Mouse (Mus musculus): Measurements from ENCODE around the gene Fndc8.
A peak's percentile ranks its signal among the peaks of the same experiment; 100 is the strongest.

Gene Fndc8

DNA sequence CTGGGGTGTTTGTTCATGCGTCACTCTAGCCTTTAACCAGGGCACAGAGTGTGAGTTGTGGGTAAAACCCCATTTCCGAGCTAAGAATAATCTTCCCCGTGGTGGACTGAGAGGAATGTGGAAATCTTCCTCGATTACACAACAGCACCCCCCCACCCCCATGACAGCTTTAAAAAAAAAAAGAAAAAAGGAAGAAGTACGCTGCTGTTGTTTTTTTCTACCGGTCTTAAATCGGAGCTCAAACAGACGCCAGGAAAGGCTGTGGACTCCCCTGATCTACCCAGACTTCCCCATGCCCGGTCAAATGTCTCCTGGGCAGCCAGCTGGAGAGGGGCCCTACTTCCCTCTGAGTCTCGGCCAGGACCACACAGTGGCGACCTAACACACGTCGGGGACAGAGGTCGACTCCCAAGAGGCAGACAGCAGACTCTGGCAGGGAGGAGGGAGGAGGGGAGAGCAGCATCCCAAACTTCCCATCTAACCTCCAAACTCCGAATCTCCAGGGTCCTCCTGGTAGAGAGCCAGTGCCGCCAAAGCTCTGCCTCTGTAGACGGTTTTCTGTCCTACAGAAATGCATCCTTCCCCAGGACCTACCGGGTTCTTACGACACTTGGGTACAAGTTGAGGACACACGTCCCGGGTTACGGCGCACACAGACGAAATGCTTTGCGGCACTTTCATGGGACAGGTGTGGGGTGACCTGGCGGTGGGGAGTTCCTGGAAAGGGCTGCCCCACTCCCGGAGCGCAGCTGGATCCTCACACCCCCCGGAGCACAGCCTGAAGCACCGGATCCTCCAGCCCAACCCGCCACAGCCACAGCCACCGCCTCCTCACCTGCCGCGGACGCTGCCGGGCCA is 21.5 kb upstream of the Fndc8 start:
- peak; percentile 63 for DNase-seq

DNA sequence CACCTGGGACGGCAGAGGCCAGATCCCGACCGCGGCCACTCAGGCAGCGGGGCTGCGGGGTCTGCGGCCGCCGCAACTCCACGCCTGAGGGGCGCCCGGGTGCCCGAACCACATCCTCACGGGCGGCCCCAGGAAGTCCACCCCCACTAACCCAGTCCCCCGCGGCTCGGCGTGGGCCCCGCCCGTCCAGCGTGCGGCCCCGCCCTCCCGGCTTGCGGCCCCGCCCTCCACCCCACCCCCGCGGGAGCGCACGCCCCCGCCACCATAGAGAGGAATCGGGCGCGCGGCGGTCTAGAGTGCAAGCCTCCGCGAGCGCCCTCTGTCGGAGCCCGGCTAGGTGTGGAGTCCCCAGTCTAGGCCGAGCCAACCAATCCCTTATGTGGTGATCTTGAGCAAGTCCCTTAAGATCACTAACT is 20.9 kb upstream of the Fndc8 start, which contains the start of gene Rffl:
Gene Rffl, minus strand, starts transcription at position 180 of the 416 bp plus-strand sequence.
- DNase-seq, result peak; percentile 98

DNA sequence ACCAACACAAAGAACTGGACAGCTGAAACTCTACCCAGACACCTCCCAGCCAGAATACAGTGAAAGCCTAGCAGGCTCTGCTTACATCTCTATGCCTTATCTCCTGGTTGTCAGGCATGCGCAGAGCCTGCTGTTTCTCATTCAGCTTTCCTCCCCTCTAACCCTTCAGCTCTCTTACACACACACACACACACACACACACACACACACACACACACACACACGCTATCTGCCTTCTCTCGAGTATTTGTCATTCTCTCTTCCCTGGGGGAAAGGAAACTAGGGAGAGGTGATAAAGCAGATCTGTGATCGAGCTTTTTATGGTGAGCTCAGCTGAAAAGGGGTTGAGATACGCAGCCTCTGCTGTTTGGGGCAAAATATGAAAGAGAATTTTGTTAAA is 17.0 kb upstream of the Fndc8 start:
- no peak for DNase-seq

DNA sequence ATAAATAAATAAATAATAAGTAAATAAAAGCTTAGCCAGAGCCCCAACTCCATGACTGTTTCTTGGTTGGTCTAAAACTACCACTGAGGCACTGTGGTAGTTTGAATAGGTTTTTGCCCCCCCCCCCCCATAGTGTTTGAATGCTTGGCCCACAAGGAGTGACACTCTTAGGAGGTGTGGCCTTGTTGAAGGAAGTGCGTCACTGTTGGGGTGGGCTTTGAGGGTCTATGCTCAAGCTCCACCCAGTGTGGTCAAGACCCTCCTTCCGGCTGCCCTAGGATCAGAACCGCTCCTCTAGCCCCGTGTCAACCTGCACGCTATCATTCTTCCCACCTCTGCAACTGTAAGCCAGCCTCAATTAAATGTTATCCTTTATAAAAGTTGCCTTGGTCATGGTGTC is 16.3 kb upstream of the Fndc8 start:
- no peak for DNase-seq

DNA sequence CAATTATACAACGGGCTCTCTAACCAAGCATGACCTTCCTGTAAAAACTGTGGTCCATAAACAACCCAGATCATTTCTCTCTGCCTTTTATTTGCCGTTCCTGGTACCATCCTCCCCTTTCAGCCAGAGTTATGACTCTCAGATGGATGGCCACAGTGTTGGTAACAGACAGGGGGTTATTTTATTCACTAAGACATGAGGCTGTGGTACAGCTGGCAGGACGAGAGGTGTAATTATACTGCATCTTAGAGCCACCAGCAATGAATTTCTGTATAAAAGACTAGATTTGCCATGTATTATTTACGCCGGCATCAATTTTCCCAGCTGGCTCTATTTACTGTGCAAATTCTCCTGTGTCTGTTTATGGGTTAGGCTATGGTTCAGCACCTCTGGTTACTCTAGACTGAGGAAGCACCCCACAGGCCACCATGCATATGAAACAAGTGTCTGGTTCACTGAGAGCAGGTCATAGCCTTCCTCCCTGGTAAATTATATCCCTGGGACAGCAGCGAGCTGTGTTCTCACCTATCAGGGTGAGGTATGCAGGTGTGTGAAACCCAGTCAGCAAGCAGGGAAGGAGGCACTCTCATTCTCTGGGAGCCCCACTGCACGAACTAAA is 14.1 kb upstream of the Fndc8 start:
- no peak for DNase-seq

DNA sequence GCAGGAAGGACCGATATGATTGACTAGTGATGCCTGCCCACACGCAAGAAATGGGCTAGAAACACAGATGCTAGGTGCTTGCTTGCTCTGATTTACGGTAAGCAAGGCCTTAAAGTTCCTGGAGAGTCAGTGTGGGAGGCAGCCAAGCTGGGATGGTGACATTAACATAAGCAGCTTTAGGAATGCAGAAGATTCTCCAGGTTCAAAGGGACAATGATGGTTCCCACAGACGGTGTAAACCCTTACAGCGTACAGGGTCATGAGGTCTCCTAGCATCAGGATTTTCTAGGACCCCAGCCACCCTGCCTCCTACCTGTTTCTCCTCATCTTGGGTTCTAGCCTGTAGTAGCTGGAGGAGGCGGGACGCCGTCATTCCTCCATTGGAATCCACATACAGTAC is 8.7 kb upstream of the Fndc8 start:
- DNase-seq, result no peak

DNA sequence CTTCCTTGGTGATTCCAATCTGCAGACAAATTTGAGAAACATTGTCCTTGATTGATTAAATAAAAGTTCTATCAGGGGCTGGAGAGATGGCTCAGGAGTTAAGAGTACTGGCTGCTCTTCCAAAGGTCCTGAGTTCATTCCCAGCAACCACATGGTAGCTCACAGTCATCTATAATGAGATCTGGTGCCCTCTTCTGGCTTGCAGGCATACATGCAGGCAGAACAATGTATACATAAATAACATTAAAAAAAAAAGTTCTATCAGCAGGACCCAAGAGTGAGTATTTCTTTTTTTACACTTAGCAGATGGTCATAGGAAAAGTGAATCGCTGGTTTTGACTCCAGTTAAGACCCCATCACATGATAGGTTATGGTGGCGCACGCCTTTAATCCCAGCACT is 5.4 kb upstream of the Fndc8 start:
- DNase-seq, result no peak

DNA sequence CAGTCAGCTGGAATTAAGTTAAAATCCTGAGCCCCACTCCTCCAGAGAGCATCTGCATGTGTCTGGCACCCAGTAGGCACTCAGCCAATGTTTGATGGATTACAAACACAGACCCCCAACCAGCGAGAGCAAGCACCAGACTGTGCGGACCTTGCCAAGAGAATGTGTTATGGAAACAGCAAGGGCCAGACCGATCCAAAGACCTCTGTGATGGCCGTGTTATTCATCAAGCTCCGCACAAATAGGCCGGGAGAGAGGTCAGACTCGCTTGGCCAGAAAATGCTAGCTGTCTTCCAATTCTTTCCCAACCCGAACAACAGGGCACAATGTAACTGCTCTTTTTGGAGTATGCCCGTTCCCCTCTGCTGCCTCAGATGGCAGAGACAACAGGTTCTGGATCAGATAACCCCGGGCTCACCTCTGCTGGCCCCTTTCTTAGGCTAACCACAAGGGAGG is 3.4 kb upstream of the Fndc8 start:
- peak; percentile 18 for DNase-seq

DNA sequence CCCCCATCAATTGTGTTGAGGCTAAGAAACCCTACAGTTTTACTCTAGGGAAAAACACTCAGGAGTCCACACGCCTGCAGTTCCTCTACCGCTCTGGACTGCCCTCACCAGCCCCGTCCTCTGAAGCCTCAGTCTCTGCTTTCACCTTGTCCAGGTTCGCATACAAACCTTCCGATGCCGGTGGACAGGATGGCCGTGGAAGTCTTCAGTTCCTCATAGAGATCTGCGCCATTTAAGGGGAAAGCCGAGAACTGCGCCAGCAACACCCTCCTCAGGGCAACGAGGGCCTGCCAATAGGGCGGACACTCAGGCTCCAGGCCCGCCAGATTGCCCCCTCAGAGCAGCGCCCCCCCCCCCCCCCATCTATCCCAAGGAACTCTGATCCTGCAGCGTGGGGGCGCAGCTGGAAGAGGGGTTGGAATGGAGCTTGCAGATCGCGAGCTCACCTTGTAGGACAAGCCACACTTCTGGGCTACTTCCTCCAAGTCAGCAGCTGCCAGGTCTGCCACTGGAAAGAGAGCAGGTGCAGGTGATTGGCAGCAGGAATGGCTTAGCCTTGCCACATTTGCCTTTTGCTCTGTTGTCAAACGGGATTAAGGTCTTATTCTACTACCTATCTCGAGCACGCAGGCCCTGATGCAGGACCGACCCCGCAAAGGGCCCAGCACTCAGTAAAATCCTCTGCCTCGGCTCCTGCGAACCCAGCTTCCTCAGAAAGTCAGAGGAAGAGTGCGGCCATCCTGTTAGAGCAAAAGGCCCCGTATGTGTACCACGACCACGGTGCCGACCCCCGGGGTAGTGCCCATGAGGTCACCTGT is 2.2 kb upstream of the Fndc8 start:
- peak; percentile 15 for DNase-seq

DNA sequence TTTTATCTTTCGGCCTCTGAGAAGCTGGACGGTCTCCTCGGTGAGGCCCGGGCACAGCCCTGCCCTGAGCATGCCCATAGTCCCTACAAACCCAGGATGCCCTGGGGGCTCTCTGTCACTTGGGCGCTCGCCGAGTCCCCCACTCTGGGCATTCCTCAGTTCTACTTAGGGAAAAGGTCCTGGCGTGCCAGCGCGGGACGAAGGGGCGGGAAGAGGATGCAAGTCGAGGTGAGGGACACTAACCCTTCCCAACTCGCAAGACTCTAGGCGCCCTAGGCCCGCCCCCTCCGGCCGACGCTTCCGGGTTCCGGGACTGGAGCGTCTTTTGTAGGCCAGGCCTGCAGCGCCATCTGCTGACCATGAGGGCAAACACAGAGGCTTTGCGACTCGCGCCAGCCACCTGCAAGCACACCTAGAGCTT is 1.6 kb upstream of the Fndc8 start, which contains the start of gene Rad51d:
Gene Rad51d, minus strand, starts transcription at position 273 of the 421 bp plus-strand sequence.
- DNase-seq, result peak; percentile 96

DNA sequence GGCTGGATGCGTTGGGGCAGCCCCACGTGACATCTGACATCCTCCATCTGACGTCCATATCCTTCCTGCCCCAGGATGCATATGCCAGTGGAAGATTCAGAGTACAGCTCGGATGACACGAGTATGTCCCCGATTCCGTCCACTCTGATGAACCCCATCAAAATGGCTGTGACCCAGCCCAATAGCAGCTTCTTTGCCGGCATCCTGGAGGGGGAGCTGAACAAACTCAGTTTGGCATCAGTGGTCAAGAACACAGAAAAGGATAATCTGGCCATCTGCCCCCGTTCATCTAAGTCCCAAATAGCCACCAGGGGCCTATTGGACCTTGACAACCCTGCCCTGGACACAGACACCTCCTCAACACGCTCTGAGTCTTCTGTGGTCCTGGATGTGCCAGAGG is 5.6 kb downstream of the Fndc8 start:
- DNase-seq, result no peak

DNA sequence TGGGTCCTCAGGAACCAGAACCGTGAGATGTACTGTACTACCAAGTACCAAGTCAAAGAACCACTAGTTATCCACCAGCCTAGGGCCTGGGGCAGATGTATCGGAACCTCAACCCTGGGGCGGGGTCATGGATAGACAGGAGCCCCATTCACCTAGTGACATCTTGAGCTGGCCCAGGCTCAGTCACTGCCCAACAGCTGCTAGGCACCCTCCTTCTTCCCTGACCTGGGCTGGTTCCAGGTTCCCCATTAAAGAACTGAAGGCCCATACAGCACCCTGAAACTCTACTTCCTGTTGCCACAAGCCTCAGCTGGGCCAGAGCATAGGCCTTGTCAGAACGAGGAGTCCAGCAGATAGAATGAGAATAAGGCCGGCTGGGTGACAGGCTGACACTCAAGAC is 7.8 kb downstream of the Fndc8 start:
- no peak for DNase-seq

DNA sequence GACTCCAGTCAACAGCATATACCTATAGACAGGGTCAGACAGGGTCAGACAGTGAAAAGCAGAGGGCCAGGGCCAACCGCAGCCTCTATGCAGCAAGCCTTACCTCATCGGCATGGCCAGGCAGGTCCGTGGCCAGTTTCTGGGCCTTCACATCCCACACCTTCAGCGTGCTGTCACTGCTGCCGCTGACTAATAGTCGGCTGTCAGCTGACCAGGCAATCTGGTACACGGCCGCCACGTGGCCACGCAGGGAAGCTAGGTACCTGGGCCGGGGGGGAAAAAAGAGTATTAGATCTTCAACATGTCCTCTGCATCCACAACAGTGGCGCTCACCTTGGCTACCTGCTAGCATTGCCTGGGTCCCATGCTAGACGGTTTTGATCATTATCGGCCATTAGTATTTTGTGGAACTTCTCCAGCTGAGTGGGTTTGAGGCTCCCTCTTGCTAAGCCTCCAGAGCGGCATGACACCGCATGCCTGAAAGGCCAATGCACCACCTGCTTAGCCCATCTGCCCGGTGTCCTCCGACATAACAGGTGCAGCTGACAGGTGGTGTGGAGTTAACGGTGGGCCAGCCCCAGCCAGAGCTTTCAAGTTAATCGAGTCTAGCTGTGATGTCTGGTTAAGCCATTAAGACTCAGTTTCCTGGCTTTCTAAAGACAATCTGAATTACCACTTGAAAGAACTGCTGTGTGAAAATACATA is 9.8 kb downstream of the Fndc8 start:
- DNase-seq, result no peak

DNA sequence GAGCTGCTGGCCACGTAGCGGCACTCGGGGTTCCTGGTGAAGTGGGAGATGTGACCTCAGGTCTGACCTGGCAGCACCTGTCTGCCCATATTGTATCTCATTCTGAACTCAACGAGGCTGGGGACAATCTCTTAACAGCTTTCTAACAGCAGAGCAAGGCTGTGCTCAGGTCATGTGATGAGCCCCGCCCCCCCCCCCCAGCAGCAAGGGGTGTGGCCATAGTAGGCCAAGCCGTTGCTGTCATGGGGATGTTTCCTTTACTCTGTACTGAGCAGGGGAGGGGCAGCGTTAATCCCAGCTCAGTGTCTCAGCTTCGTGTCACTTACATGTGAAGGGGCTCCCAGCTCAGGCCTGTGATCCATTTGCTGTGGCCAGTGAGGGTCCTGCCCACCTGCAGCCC is 13.0 kb downstream of the Fndc8 start:
- no peak for DNase-seq

DNA sequence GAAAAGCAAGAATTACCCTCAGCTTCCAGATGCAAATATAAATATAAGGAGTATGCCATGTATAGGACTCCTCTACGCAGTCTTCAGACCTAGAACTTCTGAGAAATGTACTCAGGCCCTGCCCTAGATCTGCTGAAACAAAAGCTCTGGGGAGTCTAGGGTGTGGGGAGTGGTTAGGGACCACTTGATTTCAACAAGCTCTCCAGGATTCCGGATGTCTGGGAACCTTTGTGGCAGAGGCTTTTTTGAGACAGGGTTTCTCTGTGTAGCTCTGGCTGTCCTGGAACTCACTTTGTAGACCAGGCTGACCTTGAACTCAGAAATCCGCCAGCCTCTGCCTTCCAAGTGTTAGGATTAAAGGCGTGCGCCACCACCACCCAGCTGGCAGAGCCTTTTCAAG is 13.9 kb downstream of the Fndc8 start:
- DNase-seq, result no peak

DNA sequence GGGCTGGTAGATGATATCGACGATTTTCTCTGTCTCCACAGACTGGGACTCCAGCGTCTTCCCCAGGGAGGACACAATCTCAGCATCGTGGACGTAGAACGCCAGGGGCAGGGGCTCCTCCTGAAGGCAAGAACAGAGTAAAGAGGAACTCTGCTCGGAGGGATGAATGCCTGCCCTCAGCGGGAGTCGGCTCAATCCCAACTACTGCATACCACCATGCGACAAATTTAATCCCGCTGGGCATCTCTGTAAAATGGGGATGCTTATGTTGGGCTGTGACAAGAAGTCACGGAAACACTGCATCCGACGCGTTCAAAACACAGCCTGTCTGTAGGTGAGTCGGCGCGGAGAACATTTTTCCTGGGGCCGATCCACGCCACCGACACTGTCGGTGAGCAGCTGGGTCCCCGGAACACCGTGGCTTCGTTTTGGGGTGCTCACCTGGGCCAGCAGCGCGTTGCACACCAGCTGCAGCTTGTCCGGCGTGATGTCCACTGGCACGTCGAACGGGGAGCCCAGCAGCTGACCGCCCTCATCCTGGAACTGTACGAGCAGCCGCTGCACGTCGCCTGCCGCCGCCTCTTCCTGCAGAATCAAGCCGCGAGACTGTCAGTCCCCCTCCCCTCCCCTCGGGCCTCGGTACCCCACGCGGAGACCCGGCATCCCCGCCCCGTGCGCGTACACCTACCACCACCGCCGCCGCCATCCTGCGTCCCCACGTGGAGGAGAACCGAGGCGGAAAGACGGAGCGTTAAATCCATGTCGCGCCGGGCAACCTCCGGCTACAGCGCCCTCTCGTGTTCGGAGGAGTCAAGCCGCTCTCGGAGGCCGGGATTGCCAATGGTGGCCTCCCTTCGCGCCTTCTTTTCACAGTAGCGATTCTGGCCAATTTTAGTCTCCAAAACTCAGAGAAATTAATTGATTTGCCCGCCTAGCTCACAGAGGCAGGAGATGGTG is 16.0 kb downstream of the Fndc8 start, which contains the start of gene Nle1:
Gene Nle1, minus strand, starts transcription at position 761 of the 957 bp plus-strand sequence.
- DNase-seq, result peak; percentile 95

DNA sequence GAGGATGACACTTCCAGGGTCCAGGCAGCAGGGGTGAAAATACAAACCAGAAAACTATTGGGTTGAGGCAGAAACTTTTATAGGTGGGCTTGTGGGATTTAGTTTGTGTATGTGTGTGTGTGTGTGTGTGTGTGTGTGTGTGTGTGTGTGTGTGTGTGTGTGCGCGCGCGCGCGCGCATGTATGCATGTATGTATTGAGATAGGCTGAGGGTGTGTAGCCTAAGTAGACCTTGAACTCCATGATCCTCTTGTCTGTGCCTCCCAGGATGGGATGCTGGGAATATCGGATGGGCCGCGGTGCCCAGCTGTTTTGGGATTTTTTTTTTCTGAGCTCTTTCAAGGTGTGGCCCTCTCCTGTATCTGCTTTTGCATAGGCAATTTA is 16.7 kb downstream of the Fndc8 start:
- DNase-seq, result no peak

DNA sequence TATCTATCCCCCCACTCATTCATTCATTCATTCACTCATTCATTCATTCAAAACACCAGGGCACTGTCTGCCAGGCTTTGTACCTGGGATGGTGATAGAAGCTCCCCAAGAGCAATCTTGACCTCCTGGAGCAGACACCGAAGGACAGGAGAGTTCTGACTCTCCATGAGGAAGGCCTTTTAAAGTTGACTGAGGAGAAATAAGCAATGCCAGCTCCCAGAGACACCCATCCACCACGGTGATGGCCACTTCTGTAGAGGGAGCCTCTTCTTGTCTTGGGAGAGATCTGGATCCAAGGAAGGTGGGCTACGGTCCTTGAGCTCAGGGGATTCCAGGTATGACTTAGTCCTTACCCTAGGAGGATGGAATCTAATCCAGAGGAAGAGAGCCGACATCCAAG is 18.3 kb downstream of the Fndc8 start, which contains the start of gene Unc45b:
Gene Unc45b, plus strand, starts transcription at position 301 of the 400 bp plus-strand sequence.
- no peak for DNase-seq

DNA sequence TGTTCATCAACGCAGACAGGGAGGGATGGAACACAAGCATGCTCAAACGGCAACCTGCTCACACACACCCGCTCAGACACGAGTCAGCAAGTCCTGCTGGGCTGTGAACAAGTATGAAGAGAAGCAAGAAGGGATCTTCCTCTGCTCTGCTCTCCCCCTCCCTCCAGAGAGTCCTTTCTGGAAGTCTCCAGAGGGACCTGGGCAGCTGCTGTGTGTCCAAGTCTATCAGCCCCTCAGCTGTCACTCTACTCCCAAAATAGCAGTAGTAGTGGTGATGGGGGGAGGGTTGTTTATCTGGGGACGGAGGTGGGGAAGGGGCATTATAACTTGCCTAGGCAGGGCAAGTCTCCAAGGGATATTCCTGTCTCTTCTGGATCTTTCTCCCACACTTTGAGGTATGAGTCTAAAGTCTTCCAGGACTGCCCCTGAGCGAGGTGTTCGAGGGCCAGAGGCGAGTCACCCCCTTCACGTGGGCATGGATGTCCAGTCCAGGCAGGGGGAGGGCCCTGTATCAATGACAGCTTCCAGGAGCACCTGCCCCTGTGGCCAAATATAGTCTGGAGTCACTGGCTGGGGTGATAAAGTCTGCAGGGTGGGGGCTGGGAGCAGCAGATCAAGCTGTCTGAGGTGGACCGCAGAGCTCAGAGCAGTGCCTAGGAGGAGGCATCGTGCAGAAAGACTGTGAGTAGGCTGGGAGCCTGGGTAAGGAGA is 18.9 kb downstream of the Fndc8 start:
- no peak for DNase-seq

DNA sequence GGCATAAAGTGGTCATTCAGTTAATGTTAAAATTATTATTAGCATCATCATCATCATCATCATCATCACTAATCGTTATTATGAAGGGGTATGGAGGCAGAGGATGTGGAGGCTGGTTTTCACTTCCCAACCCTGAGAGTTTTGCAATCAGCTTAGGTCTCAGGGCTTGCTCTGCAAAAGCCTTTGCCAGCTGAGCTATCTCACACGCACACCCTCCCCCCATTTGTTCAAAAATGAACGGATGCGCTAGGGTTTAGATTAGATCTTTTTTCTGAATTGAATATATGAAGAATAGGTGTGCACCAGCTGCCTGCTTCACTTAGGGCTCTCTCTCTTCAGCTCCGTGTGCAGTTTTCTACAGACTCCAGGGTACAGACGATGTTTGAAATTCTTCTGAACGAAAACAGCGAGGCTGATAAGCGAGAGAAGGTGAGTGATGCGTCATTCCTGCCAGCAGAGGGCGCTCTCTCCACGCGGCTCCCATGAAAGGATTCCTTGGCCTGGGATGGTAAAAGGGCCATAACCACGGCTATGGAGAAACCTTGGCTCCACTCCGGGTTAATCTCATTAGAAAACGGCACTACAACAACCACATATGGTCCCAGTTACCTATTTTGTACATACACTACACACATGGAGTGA is 22.9 kb downstream of the Fndc8 start:
- peak; percentile 88 for DNase-seq

Measured in lung, postnatal 14 days (tissue).